Mouse (Mus musculus) frontal cortex, postnatal 36 days (tissue): ENCODE measurements around the gene Nup50.
A peak's percentile ranks its signal among the peaks of the same experiment; 100 is the strongest.
"Not testable (repeated sequence)": the region's sequence is repeated elsewhere in the genome, so short reads cannot be mapped to it uniquely, and the experiment has no call there.

Experiments
- DNase-seq, 2 experiments: peaks; one replicate each; pipeline ENCODE4 v3.0.0; 2022; ENCODE audit warnings: low spot score in 2 of 2

The Nup50 gene

DNA sequence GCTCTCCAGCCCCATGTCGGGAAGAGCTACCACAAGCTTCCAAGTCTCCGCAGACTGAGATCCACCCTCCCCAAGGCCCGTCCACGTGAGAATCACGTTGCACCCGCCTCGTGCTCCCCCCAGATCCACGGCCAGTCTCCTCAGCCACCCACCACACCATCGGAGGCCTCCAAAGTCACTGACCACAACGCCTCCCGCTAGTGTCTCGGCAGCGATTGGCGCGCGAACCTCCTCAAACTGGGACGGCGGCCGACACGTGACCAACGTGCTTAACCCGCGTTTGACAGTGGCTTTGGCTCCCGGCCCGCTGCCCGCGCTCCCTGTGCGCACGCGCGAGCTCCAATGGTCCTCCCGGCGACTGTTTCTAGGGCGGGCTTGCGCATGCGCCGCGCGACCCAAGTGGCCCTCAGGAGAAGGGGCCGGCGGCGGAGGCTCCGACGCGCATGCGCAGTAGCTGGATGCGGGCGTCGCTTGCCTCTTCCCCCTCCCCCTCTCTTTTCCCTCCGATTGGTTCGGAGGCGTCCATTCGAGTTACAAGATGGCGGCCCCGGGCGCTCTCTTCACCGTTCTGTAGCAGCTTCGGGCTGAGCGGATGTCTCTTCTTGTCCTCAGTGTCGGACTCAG, at the start of gene Nup50:
Gene Nup50, plus strand, starts transcription at position 528 of the 624 bp plus-strand sequence.
- DNase-seq = peak; percentile 100

DNA sequence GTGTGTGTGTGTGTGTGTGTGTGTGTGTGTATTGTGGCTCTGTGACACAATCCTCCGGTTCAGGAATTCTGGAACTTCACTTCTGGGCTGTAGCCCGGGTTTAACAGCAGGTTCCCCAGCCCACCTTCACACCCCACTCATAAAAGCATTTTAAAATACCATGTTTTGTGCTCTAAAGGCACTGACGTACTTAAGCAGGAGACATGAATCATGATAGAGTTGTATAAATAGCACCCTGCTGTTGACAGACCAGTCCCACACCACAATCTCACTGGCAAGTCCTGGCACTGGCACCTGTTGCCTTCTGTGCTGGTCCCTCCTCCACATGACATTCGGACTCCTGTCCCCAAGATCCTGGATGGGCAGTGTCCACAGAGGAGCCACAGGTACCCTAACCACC, 49.3 kb upstream of the Nup50 start:
- DNase-seq = peak; percentile 49 to 73

DNA sequence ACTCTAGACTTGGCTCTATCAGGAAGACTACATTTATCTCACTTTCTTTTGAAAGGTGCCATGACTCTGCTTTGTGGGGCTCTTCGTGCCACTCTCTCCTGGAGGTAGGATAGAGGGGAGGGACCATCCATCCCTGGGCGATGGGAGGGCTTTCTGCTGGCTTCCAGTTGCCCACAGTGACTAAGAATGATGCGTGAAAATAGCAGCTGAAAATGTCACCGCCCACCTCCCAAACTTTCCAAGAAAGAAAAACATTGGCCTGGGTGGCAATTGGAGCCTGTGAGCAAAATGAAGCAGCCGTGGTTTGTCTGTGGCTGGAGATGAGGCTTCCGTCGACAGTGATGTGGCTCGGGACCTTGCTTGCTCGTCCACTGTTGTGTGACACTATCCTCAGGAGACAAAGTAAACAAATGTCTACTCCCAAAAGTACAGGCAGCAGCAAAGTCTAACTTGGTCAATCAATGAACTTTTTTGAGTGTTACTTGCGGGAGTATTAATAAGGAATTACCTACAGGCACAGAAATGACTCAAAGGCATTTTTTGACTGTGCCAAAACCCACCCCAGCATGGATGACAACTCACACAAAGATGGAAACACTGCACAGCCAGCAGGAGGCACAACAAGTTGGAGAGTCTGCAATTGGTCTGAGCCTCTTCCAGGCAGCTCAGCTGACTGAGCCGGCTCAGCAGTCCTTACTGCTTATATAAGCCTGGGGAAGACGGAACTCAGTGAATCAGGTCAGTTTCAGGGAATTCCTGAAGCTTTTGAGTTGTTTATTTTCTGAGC, 46.0 kb upstream of the Nup50 start:
- peak; percentile 73 to 79 for DNase-seq

DNA sequence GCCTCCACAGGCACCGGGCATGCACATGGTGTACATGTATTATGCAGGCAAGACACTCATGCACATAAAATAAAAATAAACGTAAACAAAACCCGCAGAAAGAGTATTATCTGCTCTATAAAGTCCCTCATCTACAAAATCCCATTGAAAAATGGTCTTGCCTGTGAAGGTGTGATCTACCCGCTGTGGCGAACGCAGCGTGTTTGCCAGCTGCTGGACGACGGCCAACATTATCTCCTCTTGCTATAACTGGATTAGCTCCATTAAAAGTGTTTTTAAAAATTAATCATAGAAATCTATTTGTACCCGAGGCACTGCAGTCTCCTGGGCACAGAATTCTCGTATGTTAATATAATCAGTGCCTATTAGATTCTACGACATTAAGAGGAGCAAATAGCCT, 35.1 kb upstream of the Nup50 start:
- no peak for DNase-seq

DNA sequence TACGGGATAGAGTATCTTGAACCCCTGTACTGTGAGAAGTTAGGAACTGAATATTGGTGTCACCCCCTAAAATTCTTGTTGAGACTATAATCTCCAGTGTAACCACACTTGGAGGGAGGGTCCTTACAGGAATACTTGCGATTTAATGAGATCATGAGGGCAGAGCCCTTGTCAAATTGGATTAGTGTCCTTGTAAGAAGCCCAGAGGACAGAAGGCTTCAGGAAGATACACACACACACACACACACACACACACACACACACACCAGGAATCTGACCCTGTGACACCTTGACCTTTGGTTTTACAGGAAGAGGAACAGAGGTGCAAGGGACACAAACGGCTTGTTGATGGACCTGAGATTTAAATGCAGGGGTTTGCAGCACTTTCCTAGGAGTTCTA, 32.0 kb upstream of the Nup50 start:
- no peak for DNase-seq

DNA sequence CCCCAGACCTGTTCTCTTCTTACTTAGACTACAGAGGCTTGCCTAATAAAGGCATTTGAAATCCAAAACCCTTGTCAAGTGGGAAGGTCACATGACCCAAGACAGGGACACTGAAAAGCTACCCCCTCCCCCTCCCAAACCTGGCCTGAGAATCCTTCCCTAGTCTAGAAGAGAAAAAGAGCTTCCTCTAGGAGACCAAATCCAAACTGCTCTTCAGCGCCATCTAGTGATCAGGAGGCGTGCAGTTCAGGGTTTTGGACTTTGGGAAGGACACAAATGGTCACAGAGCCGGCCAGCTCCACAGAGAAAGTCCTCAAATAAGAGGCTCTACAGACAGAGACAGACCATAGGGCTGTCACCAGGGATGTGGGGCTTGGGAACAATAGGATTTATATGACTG, 31.6 kb upstream of the Nup50 start:
- DNase-seq = peak; percentile 60 to 80

DNA sequence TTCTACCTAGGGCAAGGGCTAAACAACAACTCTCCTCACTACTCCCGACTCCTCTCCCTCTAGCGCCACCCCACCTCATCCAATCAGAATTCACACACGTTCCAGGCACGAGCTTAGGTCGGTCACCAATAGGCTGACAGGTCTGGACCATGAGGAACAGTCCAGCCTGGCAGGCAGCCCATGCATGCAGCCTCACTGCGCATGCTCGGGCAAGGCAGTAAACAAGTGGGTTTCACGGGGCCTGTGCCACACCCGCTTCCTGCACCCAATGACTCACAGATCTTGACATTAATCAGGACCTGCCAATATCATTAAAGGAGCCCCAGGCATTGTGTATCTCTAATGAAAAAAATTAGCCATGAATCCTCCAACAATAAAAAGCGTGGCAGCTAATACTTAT, 27.0 kb upstream of the Nup50 start:
- DNase-seq = not testable (repeated sequence)

DNA sequence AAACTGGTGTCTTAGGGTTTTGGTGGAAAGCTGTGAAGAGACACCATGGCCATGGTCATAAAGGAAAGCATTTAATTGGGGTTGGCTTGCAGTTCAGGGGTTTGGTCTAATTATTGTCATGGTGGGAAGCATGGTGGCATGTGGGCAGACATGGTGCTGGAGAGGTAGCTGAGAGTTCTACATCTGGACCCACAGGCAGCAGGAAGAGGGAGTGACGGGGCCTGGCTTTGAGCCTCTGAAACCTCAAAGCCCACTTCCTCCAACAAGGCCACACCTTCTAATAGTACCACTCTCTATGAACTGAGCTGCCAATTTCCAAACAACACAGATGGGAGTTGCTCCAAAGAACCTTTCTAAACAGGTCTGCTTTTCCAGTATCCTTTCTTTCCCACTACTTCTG, 26.5 kb upstream of the Nup50 start:
- no peak for DNase-seq

DNA sequence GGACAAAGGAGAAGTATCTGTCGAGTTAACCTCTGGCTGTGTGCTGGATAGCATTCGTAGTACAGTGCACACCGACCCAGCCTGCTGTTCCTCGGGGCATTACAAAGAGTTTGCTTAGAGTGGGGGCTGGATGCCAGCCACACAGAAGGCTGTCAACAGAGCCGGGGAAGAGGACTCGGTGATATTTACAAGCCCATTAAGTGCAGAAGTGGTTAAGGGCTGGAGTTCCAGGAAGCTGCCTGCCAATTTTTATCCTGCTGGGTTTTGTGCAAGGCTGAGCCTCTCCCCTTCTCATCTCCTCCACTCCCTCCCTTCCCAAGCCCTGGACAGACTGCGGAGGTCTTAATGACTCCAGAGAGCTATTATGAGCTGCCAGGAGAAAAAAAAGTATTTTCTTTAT, 25.1 kb upstream of the Nup50 start:
- no peak for DNase-seq

DNA sequence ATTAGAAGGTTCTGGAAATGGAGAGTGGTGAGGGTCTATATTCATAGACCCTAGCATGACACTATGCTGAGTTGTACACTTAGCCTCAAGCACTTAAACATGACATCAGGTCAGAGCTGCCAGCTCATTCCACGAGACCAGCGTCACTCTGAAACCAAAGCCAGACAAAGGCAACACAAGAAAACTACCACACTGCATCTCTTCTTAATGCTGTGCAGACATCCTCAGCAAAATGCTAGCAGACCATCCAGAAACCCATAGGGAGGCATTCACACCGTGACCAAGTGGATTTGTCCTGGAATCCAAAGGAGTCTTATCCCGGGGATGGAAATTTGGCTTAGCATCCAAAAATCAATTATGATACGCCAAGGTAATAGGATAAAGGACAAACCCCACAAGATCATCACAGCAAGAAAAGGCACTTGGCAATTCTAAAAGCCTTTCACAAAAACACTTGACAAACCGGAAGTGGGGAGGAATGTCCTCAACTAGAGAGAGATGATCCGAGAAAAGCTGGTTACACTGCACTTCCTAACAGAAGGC, 19.3 kb upstream of the Nup50 start:
- DNase-seq = no peak

DNA sequence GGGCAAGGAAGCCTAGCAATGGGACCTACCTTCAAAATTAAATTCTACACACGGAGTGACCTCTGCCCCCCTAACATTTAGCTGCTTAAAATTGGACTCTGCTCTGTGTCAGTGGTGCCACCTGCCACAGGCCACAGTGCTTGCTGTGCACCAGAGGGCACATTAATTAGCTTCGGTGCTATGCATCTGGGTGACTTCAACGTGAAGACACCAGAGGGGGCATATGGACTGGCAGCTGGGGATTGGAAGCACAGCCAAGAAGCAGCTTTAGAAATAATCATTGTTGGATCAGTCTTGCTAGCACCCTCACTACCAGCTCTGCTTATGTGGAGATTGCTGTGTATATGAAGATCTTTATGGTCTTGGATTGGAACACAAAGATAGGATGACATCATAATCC, 10.0 kb upstream of the Nup50 start:
- no peak for DNase-seq

DNA sequence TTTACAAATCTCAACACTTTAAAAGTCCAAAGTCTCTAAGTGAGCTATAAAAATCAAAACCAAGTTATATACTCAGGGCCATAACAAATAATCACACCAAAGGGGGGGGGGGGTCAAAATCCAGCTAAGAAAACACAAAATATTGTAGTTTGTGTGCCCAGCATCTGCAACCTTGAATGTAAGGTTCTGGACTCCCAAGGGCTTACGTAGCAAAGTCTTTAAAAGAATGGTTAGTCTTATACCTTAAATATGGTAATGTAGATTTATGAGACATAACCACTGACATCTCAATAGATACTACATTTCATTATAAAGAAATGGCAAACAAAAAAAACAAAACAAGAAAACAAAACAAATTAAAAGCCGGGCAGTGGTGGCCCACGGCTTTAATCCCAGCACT, 3.3 kb upstream of the Nup50 start, which contains the start of gene Gm29666:
Gene Gm29666, minus strand, starts transcription at position 101 of the 400 bp plus-strand sequence.
- DNase-seq = no peak

DNA sequence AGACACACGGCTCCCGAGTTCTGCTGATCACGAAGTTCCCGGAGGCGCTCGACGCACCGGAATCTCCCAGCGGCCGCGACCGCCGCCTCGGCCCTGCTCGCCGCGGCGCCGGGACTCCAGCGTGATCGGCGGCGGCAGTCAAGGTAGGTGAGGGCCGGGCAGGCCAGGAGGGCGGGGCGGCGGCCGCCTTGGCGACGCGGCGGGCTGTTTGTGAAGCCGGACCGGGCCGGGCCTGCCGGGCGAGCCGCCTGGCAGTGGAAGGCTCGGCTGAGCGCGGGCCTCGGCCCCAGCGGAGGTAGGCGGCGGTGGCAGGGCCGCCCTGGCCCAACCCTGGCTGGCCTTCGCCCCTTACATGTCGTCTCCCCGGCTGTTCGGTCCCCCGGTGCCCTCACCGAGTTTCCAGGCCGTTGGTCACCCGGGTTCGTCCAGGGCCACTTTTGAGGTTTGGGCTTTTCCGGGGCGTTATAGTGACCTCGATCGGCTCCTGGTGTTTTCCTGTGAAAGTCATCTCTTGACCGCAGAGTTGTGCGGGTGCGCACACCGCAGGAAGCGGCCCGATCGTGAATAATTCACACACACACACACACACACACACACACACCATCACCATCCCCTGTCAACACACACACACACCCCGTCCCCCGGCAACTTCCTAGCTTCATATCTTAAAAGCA, 434 bp downstream of the Nup50 start:
- DNase-seq = no peak

DNA sequence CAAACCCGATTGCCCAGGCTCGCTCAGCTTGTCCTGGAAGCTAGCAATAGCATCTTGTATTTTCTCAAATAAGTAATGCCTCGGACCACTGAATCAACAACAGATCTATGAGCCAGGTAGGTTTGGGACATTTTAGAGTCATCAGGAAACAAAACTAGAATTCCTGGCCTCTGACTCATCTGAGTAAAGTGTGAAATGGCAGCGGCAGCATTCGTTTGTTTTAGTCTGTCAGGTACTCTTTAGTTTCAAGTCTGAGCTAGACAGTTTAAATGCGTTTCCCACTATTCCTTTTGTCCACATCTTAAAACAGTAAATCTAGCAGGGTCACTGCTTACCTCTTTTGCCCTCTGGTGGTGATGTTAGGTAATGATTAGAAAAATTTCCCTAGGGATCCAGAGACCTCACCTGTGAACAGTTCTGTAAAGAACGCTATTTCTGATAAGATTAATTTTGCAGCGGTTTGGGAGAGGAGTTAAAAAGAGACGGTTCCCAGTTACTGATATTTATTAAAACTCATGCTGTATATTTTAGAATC, 1.6 kb downstream of the Nup50 start:
- peak in 1 of 2 experiments; percentile 30 for DNase-seq

DNA sequence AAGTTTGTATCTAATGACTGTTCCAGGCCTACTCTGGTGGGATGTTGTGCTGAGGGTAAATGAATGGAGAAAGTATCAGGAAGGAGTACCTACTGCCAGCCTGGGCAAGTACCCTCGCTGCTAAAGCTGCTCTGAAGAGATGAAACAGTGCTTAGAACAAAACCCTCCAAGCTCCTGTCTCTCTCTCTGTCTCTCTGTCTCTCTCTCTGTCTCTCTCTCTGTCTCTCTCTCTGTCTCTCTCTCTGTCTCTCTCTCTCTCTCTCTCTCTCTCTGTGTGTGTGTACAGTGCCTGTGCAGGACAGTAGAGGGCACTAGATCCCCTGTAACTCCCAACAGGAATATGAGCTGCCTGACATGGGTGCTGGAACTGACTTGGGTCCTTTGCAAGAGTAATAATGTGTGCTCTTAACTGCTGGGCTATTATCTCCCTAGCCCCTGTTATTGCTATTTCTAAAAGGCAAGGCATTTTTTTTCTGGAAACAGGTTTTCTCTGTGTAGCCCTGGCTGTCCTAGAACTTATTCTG, 2.3 kb downstream of the Nup50 start:
- no peak for DNase-seq

DNA sequence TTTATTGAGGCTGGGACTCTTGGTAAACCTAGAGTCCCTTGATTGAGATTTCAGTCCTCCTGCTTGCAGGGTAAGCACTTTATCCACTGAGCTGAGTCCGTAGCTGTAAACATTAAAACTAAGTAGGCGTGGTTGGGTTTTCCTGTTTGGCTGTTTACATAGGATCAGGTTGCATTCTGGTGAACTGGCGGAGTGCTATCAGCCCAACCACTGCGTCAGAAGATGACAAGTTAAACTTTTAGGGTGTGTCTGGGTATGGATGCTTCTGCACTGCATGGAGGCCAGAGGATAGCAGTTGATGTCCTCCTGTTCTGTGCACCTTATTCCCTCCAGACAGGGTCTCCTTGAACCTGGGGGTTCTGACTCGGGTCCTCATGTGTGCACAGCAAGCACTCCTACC, 9.1 kb downstream of the Nup50 start:
- no peak for DNase-seq

DNA sequence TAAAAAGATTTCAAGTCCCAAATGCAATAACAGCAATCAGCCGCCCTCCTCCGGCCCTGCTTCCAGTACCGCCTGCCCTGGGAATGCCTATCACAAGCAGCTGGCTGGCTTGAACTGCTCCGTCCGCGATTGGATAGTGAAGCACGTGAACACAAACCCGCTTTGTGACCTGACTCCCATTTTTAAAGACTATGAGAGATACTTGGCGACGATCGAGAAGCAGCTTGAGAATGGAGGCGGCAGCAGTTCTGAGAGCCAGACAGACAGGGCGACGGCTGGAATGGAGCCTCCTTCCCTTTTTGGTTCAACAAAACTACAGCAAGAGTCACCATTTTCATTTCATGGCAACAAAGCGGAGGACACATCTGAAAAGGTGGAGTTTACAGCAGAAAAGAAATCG, 11.7 kb downstream of the Nup50 start:
- DNase-seq = peak in 1 of 2 experiments; percentile 79

DNA sequence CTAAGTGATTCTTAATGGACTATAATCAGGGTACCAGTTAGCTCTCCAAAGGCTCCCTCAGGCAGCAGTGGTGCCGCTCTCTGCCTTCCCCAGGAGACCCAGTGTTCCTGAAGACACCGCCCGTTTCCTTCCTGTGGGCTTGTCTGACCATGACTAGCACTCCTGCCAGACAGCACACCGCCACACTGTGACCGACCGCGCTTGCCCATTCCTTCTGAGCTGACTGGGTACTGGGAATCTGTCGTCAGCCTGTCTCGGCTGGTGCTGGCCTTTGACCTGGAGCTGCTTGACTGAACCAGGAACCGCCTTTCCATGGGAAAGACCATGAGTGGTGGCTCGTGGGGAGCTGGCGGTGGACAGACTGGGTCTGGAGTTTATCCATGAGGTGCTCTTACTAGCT, 16.9 kb downstream of the Nup50 start:
- no peak for DNase-seq

DNA sequence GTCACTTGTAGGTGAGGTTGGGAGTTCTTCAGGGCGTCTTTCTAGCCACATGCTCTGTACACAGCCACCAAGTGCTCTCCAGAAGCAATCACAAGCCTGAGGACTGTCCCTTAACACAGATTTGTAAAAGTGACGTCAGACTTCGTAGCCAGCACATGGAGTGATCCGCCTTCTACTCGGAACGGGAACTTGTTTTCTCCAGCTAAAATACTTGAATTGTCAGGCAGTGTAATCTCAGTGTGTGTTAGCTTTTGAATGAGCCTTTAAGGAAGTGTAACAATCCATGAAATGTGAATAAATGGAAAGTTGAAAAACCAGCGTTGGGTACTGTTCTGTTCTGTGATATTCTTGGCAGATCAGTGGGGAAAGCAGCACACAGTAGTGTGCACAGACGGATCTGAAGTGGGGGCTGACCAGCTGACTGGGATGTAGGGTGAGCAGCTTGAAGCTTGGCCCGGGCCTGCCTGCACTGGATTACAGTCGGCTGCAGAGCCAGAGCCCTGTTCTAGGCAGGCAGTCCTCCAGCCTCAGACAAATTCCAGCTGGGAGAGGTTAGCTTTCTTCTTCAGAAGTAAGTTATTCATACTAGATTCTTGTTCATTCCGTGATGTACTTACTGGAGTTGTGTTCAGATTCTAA, 19.6 kb downstream of the Nup50 start:
- DNase-seq = peak in 1 of 2 experiments; percentile 68

DNA sequence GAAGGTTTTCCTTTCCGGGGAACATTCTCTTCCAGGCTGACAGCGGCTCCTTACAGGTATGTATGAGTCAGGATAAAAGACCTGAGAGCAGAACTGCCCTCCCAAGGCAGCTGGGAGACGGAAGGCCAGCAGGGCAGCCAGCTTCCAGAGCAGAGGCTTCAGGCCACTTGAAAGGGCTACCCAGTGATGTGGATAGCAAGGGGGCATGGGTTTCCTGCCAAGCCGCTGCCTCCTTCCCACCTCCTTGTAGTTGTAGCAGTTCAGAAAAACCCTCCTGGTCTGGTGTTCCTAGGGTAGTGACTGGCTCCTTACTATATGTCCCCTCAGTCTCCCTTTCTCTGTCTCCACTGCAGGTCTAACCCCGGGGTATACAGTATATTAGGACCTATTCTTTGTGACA, 21.1 kb downstream of the Nup50 start:
- DNase-seq = no peak

DNA sequence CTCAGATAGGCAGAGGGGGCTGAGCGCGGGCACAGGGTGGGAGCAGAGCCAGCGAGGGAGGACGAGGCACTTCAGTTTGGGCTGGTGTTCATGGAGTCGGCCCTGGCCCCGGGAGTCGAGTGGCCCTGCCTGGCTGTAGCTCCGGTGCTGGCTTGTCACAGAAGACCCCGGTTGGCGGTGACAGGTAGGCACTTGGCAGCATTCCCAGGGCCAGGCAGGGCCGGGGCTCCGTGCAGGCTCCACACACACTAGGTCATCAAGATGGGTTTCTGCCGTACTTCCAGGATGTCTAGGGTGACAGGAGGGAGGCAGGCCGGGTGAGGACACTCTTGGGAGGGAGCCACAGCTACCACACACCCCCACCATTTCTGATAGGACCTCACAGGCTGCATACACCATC, 25.8 kb downstream of the Nup50 start:
- no peak for DNase-seq

DNA sequence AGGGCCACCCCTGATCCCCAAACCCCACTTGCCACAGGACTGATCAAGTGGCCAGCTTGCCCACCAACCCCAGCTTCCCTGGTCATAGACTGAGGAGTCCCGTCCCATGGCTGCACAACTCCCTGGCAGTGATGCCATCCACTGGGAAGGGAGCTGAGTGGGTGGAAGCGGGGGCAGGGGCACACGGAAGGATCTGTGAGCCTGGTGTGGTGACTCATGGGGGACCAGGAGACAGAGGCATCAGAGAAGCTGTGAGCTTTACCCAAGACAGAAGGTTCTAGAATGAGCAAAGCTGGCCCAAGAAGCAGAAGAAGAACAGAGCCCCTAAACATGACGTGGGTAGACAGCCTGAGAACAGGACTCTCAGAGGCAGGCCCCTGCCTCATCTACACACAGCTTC, 26.8 kb downstream of the Nup50 start:
- DNase-seq = peak; percentile 62 to 71
